Mouse (Mus musculus) kidney, embryonic 16.5 days (tissue): ENCODE results near the gene Fam69b. TPM values are rescaled to one million over a fixed set of nuclear protein-coding genes. Genes with fewer than 3 reads are reported as not detected.

Source experiments
- ATAC-seq: fragments of 200-750 bp; cut with Nextera tagmentation; 2 replicates; pipeline ENCODE4 v1.8.0; 2017; ENCODE audit warnings: moderate TSS enrichment; ENCODE audit not compliant: low FRiP score, low TSS enrichment
- H3K27ac ChIP-seq: fragments of 300-500 bp; sonication (generic); 2 replicates; pipeline ENCODE4 v1.5.1; 2014; ENCODE audit warnings: low read length
- H3K27me3 ChIP-seq: fragments of 300-500 bp; sonication (generic); 2 replicates; pipeline ENCODE4 v1.6.1; 2014; ENCODE audit warnings: low read length, control low read depth, mixed read lengths; ENCODE audit not compliant: insufficient read depth
- H3K36me3 ChIP-seq: fragments of 300-500 bp; sonication (generic); 2 replicates; pipeline ENCODE4 v1.6.1; 2014; ENCODE audit warnings: low read length, control low read depth, mixed read lengths; ENCODE audit not compliant: insufficient read depth
- H3K4me1 ChIP-seq: fragments of 300-500 bp; sonication (generic); 2 replicates; pipeline ENCODE4 v1.6.1; 2014; ENCODE audit warnings: low read length, control low read depth, mixed read lengths; ENCODE audit not compliant: insufficient read depth
- H3K4me2 ChIP-seq: fragments of 300-500 bp; sonication (generic); replicated peaks from 2 replicates; pipeline ENCODE4 v1.6.1; 2014; ENCODE audit warnings: low read depth, low read length
- H3K4me3 ChIP-seq: fragments of 300-500 bp; sonication (generic); 2 replicates; pipeline ENCODE4 v1.5.1; 2014; ENCODE audit warnings: mild to moderate bottlenecking, low read length
- H3K9ac ChIP-seq: fragments of 300-500 bp; sonication (generic); replicated peaks from 2 replicates; pipeline ENCODE4 v1.6.1; 2014; ENCODE audit warnings: low read length
- H3K9me3 ChIP-seq: fragments of 300-500 bp; sonication (generic); 2 replicates; pipeline ENCODE4 v1.6.1; 2016; ENCODE audit warnings: low read length, control low read depth
- WGBS: fragments of 180-500 bp; shearing (Covaris S2); extraction: QIAGEN DNeasy Blood & Tissue Kit; methylation state at CpG from one replicate; pipeline ENCODE4 v1.1.7; 2014; 5-methylcytosine and 5-hydroxymethylcytosine counted together
- polyA plus RNA-seq: library from polyadenylated mRNA; unstranded; fragments of >200 nt; fragmentation: Nextera tagmentation; extraction: Ambion mirVana; gene quantifications from 2 replicates; pipeline ENCODE4 v1.2.1, GENCODE M21; 2015

Fam69b gene
- polyA plus RNA-seq, 1 experiment from 2014 or later, result 40.3 TPM

- Histone ChIP-seq H3K4me3 (peak overlapping the region; percentile 54), H3K4me2 (peak overlapping the region; percentile 72), H3K9ac (peak overlapping the region; percentile 72), H3K36me3 (peaks cover 14% of the 10 kb centered on the region; the same call in 1 of the 2 replicates), H3K27me3 (no peaks in the 10 kb centered on the region), H3K9me3 (no peaks in the 10 kb centered on the region), H3K27ac (peak overlapping the region; percentile 73), H3K4me1 (peaks cover 21% of the 10 kb centered on the region)
- 28% methylated on average over 4 of the region's 4 CpGs for WGBS
- peak; percentile 19; the same call in 1 of the 2 replicates for ATAC-seq
Measured at GRCm38 (mm10) chr2:26588573-26588972, 39.7 kb upstream of the Fam69b start.

GRCm38 (mm10) chr2:26589284-26589683, 39.0 kb upstream of the Fam69b start:
- Histone ChIP-seq H3K4me3 (peak overlapping the region; percentile 54), H3K4me1 (peaks cover 21% of the 10 kb centered on the region), H3K9ac (peak overlapping the region; percentile 72), H3K9me3 (no peaks in the 10 kb centered on the region), H3K27ac (peak overlapping the region; percentile 73), H3K4me2 (peak overlapping the region; percentile 72), H3K27me3 (no peaks in the 10 kb centered on the region), H3K36me3 (peaks cover 14% of the 10 kb centered on the region; the same call in 1 of the 2 replicates)
- no peak for ATAC-seq
- WGBS, result 86% methylated on average over 10 of the region's 10 CpGs

- Histone ChIP-seq H3K27ac (peak overlapping the region; percentile 25; the same call in 1 of the 2 replicates), H3K9ac (peak overlapping the region; percentile 37), H3K36me3 (peaks cover 18% of the 10 kb centered on the region), H3K9me3 (no peaks in the 10 kb centered on the region), H3K27me3 (no peaks in the 10 kb centered on the region), H3K4me1 (peaks cover 27% of the 10 kb centered on the region), H3K4me2 (peak overlapping the region; percentile 72), H3K4me3 (peak overlapping the region; percentile 54)
- WGBS, result 89% methylated on average over 7 of the region's 7 CpGs
- no peak for ATAC-seq
Measured at GRCm38 (mm10) chr2:26590282-26590681, 38.0 kb upstream of the Fam69b start.

GRCm38 (mm10) chr2:26590962-26591361, 37.3 kb upstream of the Fam69b start:
- Histone ChIP-seq H3K4me3 (no peak overlapping the region; the same call in 1 of the 2 replicates), H3K36me3 (peaks cover 20% of the 10 kb centered on the region), H3K4me2 (0 out of 2 replicates have a peak overlapping the region, but pooled peaks have one; percentile 3), H3K9me3 (no peaks in the 10 kb centered on the region), H3K4me1 (peaks cover 33% of the 10 kb centered on the region), H3K27me3 (no peaks in the 10 kb centered on the region), H3K27ac (peak overlapping the region; percentile 25; the same call in 1 of the 2 replicates), H3K9ac (no peak overlapping the region)
- WGBS, result 87% methylated on average over 7 of the region's 7 CpGs
- no peak for ATAC-seq

- 80% methylated on average over 12 of the region's 12 CpGs for WGBS
- H3K4me1 ChIP-seq, result peaks cover 34% of the 10 kb centered on the region
- H3K27ac ChIP-seq, result peak overlapping the region; percentile 25; the same call in 1 of the 2 replicates
- no peak overlapping the region; the same call in 1 of the 2 replicates for H3K4me3 ChIP-seq
- H3K27me3 ChIP-seq, result no peaks in the 10 kb centered on the region
- peaks cover 23% of the 10 kb centered on the region for H3K36me3 ChIP-seq
- ATAC-seq, result no peak
- H3K4me2 ChIP-seq, result peak overlapping the region; percentile 3; the same call in 1 of the 2 replicates
- no peak overlapping the region for H3K9ac ChIP-seq
- H3K9me3 ChIP-seq, result no peaks in the 10 kb centered on the region
Measured at GRCm38 (mm10) chr2:26591416-26591815, 36.8 kb upstream of the Fam69b start.

GRCm38 (mm10) chr2:26593211-26594021, 34.8 kb upstream of the Fam69b start:
- H3K4me1 ChIP-seq, result peaks cover 21% of the 10 kb centered on the region
- no peak overlapping the region for H3K9ac ChIP-seq
- H3K27me3 ChIP-seq, result no peaks in the 10 kb centered on the region
- 53% methylated on average over 9 of the region's 9 CpGs for WGBS
- H3K27ac ChIP-seq, result no peak overlapping the region
- no peaks in the 10 kb centered on the region for H3K9me3 ChIP-seq
- peaks cover 23% of the 10 kb centered on the region for H3K36me3 ChIP-seq
- H3K4me2 ChIP-seq, result no peak overlapping the region
- ATAC-seq, result no peak
- no peak overlapping the region for H3K4me3 ChIP-seq

GRCm38 (mm10) chr2:26594022-26594346, 34.3 kb upstream of the Fam69b start:
- ATAC-seq, result peak; percentile 29; the same call in 1 of the 2 replicates
- Histone ChIP-seq H3K4me1 (peaks cover 16% of the 10 kb centered on the region), H3K4me3 (no peak overlapping the region), H3K9me3 (no peaks in the 10 kb centered on the region), H3K27ac (no peak overlapping the region), H3K9ac (no peak overlapping the region), H3K27me3 (no peaks in the 10 kb centered on the region), H3K4me2 (no peak overlapping the region), H3K36me3 (peaks cover 23% of the 10 kb centered on the region)
- 65% methylated on average over 9 of the region's 9 CpGs for WGBS

- Histone ChIP-seq H3K4me3 (no peak overlapping the region), H3K27me3 (no peaks in the 10 kb centered on the region), H3K4me2 (no peak overlapping the region), H3K36me3 (peaks cover 23% of the 10 kb centered on the region), H3K9me3 (no peaks in the 10 kb centered on the region), H3K4me1 (peaks cover 16% of the 10 kb centered on the region), H3K27ac (peak overlapping the region; percentile 82), H3K9ac (no peak overlapping the region)
- 84% methylated on average over 7 of the region's 7 CpGs for WGBS
- peak; percentile 1 for ATAC-seq
Measured at GRCm38 (mm10) chr2:26594461-26594933, 33.8 kb upstream of the Fam69b start.

- ATAC-seq, result peak; percentile 65
- H3K9me3 ChIP-seq, result no peaks in the 10 kb centered on the region
- H3K4me1 ChIP-seq, result peaks cover 19% of the 10 kb centered on the region
- H3K27me3 ChIP-seq, result no peaks in the 10 kb centered on the region
- no peak overlapping the region for H3K4me3 ChIP-seq
- WGBS, result 56% methylated on average over 6 of the region's 6 CpGs
- H3K36me3 ChIP-seq, result peaks cover 23% of the 10 kb centered on the region
- no peak overlapping the region for H3K4me2 ChIP-seq
- no peak overlapping the region for H3K9ac ChIP-seq
- H3K27ac ChIP-seq, result peak overlapping the region; percentile 82
Measured at GRCm38 (mm10) chr2:26594934-26595724, 33.1 kb upstream of the Fam69b start.
